Mouse (Mus musculus) bone marrow macrophage, adult 2 months (primary cell): ENCODE data around the gene Cox14. TPM values are rescaled to one million over a fixed set of nuclear protein-coding genes. Genes with fewer than 3 reads are reported as not detected.
A peak's percentile ranks its signal among the peaks of the same experiment; 100 is the strongest.
"Not testable (repeated sequence)": the region's sequence is repeated elsewhere in the genome, so short reads cannot be mapped to it uniquely, and the experiment has no call there.

Source experiments
- H3K27ac ChIP-seq: 2 replicates; pipeline ENCODE4 v1.5.1; 2012; ENCODE audit warnings: low read depth, low read length; ENCODE audit not compliant: insufficient read depth
- H3K4me1 ChIP-seq: 2 replicates; pipeline ENCODE4 v1.6.1; 2012; ENCODE audit warnings: low read length; ENCODE audit not compliant: control insufficient read depth, insufficient read depth
- H3K4me3 ChIP-seq: 2 replicates; pipeline ENCODE4 v1.5.1; 2012; ENCODE audit warnings: mild to moderate bottlenecking, low read length, moderate library complexity; ENCODE audit not compliant: insufficient read depth
- CTCF ChIP-seq: IDR thresholded peaks from 2 replicates; pipeline ENCODE4 v1.5.1; 2012; ENCODE audit warnings: low read depth, mild to moderate bottlenecking, low read length, moderate library complexity
- POLR2A ChIP-seq: IDR thresholded peaks from 2 replicates; pipeline ENCODE4 v1.6.1; 2012; ENCODE audit warnings: mild to moderate bottlenecking, low read depth, low read length, borderline replicate concordance
- polyA plus RNA-seq: library from polyadenylated mRNA; stranded (reverse); fragments of >200 nt; gene quantifications from 2 replicates; pipeline ENCODE4 v1.2.4, GENCODE M21; 2012; ENCODE audit not compliant: missing spikeins, insufficient read depth, insufficient read length

The Cox14 gene
- polyA plus RNA-seq, 1 experiment: 62.3 TPM

DNA sequence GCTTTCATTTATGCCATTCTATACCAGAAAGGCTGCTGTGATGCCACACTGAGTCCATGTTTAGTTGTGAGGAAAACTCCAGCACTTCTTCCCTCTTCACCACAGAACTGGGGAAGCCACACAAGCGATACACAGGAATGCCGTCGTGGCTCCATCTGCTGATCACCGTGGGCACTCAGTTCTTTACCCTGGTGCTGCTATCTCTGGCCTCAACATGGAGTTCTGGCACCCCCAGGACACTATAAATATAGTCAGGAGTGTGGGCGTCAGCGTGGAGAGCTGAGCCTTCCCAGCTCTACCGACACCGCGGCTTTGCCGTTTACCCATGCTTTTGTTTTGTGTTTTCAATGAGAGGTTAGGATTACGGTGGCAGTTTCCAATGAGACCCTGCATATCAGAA, 11.3 kb downstream of the Cox14 start:
- Histone ChIP-seq H3K4me1 (no peaks in the 10 kb centered on the region), H3K4me3 (no peak overlapping the region), H3K27ac (no peak overlapping the region)
- TF ChIP-seq CTCF: no peak
- TF ChIP-seq POLR2A: no peak

DNA sequence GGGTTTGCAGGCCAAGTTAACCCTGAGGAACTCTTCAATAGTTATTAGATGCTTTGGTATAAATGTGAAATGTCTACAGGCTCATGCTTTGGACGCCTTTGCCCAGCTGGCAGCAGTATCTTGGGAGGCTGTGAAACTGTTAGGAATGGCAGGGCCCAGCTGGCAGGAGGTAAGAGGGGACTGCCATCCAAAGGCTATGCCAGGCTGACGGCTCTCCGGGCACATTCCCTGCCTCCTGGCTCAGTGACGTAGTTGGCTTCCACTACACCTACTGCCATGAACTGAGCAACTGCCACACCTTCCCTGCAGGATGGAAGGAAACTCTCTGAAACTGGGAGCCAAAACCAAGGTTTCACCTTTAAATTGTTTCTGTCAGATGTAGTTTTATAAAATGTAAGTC, 14.8 kb downstream of the Cox14 start:
- TF ChIP-seq POLR2A (no peak), CTCF (no peak)
- Histone ChIP-seq H3K27ac (no peak overlapping the region), H3K4me1 (no peaks in the 10 kb centered on the region), H3K4me3 (no peak overlapping the region)

DNA sequence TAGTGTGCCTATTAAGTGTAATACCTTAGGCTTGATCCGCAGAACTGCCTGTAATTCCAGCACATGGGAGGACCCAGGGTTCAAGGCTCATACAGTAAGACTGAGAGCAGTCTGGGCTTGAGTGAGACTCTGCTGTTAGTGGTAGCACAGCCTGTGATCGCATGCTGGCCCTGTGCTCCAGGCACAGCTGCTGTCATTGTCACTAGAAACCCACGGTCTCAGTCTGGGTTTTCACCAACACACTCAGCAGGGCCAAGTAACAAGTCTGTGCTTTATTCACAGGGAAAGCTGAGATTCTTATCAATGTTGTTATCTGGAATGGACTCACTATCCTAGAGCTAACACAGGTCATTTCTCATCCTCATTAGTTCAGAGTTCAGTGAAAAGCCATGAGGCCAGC, 28.8 kb downstream of the Cox14 start:
- H3K27ac ChIP-seq: no peak overlapping the region
- TF ChIP-seq POLR2A: no peak
- no peak for TF ChIP-seq CTCF
- no peak overlapping the region for H3K4me3 ChIP-seq
- H3K4me1 ChIP-seq: peaks cover 2% of the 10 kb centered on the region

- peaks cover 7% of the 10 kb centered on the region for H3K4me1 ChIP-seq
- TF ChIP-seq POLR2A (no peak), CTCF (no peak)
Observed at GRCm38 (mm10) chr15:99767467-99767866, 42.0 kb downstream of the Cox14 start.

GRCm38 (mm10) chr15:99768761-99769160, 43.3 kb downstream of the Cox14 start:
- Histone ChIP-seq H3K4me1 (peaks cover 10% of the 10 kb centered on the region), H3K4me3 (no peak overlapping the region), H3K27ac (no peak overlapping the region)
- TF ChIP-seq CTCF: no peak
- no peak for TF ChIP-seq POLR2A

More at GRCm38 (mm10) chr15:99767467-99767866, 42.0 kb downstream of the Cox14 start:
- no peak overlapping the region for H3K27ac ChIP-seq
- no peak overlapping the region for H3K4me3 ChIP-seq

DNA sequence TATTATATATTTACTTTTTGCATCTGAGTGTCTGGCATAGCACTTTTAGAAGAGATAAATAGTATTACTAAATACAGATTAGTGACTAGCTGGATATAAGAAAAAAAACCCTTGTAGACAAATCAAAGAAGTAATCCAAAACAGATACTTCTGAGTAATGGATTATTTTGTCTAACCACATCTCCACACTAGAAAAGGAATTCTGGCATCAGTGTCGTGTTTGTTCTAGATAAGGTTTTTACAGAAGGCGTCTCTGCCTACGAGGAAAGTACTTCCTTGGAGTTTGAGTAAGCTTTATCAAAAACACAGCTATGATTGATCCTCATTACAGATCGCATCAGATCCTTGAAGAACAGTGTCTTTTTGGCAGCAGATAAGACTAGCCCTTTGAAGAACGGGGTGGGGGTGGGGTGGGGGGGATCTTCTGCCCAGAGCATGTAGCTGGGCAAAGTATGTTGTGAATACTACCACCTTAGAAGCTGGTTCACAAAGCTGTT, 45.6 kb downstream of the Cox14 start:
- TF ChIP-seq CTCF (no peak), POLR2A (no peak)
- Histone ChIP-seq H3K4me1 (peaks cover 10% of the 10 kb centered on the region), H3K4me3 (peak overlapping the region; percentile 77), H3K27ac (no peak overlapping the region)

DNA sequence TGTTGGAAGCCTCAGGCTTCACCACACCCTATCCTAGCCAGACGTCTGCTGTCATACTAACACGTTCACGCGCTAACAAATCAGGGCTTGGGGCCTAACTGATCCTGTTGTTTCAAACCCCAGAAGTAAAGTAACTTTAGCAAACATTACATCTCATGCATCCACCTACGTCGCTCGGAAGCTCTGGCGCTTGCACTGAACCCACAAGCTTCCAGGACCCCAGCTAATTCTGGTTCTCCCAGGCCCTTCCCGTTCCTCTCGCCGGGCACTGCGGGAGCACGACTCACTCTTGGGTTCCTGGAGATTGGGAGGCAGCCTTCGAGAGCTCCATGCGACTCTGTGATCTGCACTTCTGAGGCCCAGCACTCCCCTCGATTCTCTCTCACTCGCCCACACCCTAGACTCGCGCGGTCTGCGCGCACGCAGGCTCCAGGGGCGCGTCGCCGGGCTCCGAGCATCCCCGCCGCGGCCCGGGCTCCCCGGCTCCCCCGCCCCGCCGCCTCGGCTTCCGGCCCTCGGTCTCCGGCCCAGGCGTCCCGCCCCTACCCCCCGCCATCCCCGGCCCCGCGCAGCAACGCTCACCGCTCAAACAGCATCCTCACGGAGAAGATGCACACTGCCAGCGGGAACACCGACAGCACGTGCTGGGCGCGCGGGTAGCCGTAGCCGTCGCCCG, 46.3 kb downstream of the Cox14 start:
- TF ChIP-seq POLR2A (no peak), CTCF (no peak)
- peak overlapping the region; percentile 53 for H3K27ac ChIP-seq

GRCm38 (mm10) chr15:99772277-99772880, 47.0 kb downstream of the Cox14 start:
- Histone ChIP-seq H3K27ac (peak overlapping the region; percentile 53), H3K4me1 (peaks cover 8% of the 10 kb centered on the region), H3K4me3 (peak overlapping the region; percentile 77)
- TF ChIP-seq POLR2A (peak; percentile 98), CTCF (no peak)

More for the DNA sequence above, 46.3 kb downstream of the Cox14 start:
- Histone ChIP-seq H3K4me1 (peaks cover 8% of the 10 kb centered on the region), H3K4me3 (peak overlapping the region; percentile 77)

GRCm38 (mm10) chr15:99772881-99772924, 47.3 kb downstream of the Cox14 start, which contains the start of gene Cers5:
Cers5 (minus strand) TSS chr15:99772885.
- H3K4me3 ChIP-seq: peak within 1 kb of the TSS; percentile 77
- H3K27ac ChIP-seq: peak within 1 kb of the TSS; percentile 53
- H3K4me1 ChIP-seq: not testable (repeated sequence)

- no peak for TF ChIP-seq POLR2A
- no peak for TF ChIP-seq CTCF
- H3K4me3 ChIP-seq: peak overlapping the region; percentile 77; the same call in 1 of the 2 replicates
- peaks cover 7% of the 10 kb centered on the region for H3K4me1 ChIP-seq
- peak overlapping the region; percentile 3; the same call in 1 of the 2 replicates for H3K27ac ChIP-seq
Observed at GRCm38 (mm10) chr15:99772925-99773324, 47.5 kb downstream of the Cox14 start.

Other genes starting within 250 kb of the Cox14 start
- gene Faim2, start 197.5 kb upstream of the Cox14 start, polyA plus RNA-seq: 0.05 TPM in 1 of 2 replicates, not detected in the other
- not detected in 2 replicates for gene Aqp2, start 146.6 kb upstream of the Cox14 start, polyA plus RNA-seq
- not detected in 2 replicates for gene Aqp5, start 134.8 kb upstream of the Cox14 start, polyA plus RNA-seq
- not detected in 2 replicates for gene Aqp6, start 124.2 kb upstream of the Cox14 start, polyA plus RNA-seq
- gene Racgap1, start 74.0 kb upstream of the Cox14 start, polyA plus RNA-seq: 55.8 and 56.8 TPM in 2 replicates
- not detected in 2 replicates for gene Asic1, start 55.2 kb upstream of the Cox14 start, polyA plus RNA-seq
- gene Smarcd1, start 23.5 kb upstream of the Cox14 start, polyA plus RNA-seq: 17.7 and 19.4 TPM in 2 replicates
- not detected in 2 replicates for gene Gm17349, start 20.1 kb upstream of the Cox14 start, polyA plus RNA-seq
- gene Gpd1, start 8.1 kb upstream of the Cox14 start, polyA plus RNA-seq: 0.37 and 1.2 TPM in 2 replicates
- gene Cers5, start 47.3 kb downstream of the Cox14 start, polyA plus RNA-seq: 74.9 and 77.3 TPM in 2 replicates
- 45.3 and 49.3 TPM in 2 replicates for gene Lima1, start 149.8 kb downstream of the Cox14 start, polyA plus RNA-seq
- gene Fam186a, start 241.4 kb downstream of the Cox14 start, polyA plus RNA-seq: not detected in 2 replicates
- gene Larp4, start 244.4 kb downstream of the Cox14 start, polyA plus RNA-seq: 26.4 and 27.0 TPM in 2 replicates